Mouse (Mus musculus) brain, embryonic 14.5 days (tissue): ENCODE measurements around the gene Bmpr1b.

Source experiments
- CTCF ChIP-seq: fragments of 200-500 bp; IDR thresholded peaks from 2 replicates; pipeline ENCODE4 v1.5.1; 2012; ENCODE audit warnings: inconsistent platforms, mild to moderate bottlenecking, moderate library complexity, borderline replicate concordance; ENCODE audit not compliant: insufficient read depth, insufficient read length; ENCODE audit errors: extremely low read depth
- POLR2A ChIP-seq: fragments of 200-500 bp; IDR thresholded peaks from 2 replicates; pipeline ENCODE4 v1.6.1; 2012; ENCODE audit warnings: mild to moderate bottlenecking, inconsistent platforms, borderline replicate concordance; ENCODE audit not compliant: poor library complexity, insufficient read depth, insufficient read length, severe bottlenecking; ENCODE audit errors: extremely low read depth

DNA sequence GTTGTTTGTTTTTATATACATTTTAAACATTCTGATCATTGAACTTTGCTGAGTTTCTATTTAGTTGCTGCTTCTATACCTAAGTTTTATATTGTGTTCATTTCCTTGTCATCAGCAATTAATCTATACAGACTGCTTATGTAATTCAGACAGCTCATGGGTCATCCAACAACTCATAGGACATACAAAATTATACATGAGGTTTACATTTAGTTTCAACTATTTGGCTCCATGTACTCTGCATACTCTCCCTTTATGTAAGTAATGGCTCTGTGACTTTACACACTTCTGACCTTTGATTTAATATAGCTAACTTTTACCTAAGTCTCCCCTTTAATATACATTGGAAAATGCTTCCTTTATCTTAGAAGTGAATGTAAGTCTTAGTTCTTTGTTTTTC is 371.9 kb downstream of the Bmpr1b start:
- no peak for TF ChIP-seq POLR2A
- no peak for TF ChIP-seq CTCF
